Mouse (Mus musculus): Measurements from ENCODE around the gene Tpst2.

DNA sequence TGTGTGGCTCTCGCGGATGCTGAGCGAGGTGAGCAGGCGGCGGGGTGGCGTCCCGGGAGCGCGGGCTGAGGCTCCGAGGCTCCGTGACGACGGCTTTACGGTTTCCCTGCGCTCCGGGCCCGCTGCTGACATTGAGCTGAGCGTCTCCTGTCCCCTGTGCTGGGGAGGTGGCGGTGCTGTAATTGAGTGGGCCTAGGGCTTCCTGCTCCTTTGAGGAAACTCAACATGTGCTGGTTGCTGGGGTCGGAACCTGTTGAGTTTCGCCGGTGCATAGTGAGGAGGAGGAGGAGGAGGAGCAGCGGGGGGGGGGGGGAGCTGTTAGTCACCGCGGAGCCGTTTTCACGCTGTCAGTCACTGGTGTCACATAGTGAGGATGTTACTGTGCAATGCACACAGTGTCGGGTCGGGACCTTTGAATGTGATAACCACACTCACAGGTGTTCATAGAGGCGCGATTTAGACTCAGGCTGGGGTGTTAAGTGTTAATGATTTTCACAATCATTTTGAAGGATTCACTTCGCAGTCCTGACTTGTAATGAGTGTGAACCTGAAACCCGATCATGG lies 50.0 kb downstream of the Tpst2 start:
- no peak for TF ChIP-seq CTCF (IDR thresholded peaks at IDR 0.05; ENCODE audit: low read depth, low read length)
- TF ChIP-seq TAL1 (conservative IDR thresholded peaks at IDR 0.05; ENCODE audit: low read depth, low read length) = no peak
- no peak for TF ChIP-seq POLR2AphosphoS5 (IDR thresholded peaks at IDR 0.05; ENCODE audit: insufficient replicate concordance, low read depth, low read length)
- TF ChIP-seq GATA1 (IDR thresholded peaks at IDR 0.05; ENCODE audit: borderline replicate concordance, low read length) = no peak
- no peak for TF ChIP-seq GATA2 (IDR thresholded peaks at IDR 0.05; ENCODE audit: borderline replicate concordance, low read depth, low read length)

Data from G1E (cell line).